Mouse (Mus musculus): ENCODE measurements around the gene Lrit3. TPM values are rescaled to one million over a fixed set of nuclear protein-coding genes. Genes with fewer than 3 reads are reported as not detected.

Gene Lrit3
- polyA plus RNA-seq, 1 experiment, result not detected

- H3K4me3 ChIP-seq (replicated peaks; ENCODE audit: extremely low read depth, low read depth, low read length), result no peak overlapping the region
- WGBS, result 95% methylated on average over 5 of the region's 5 CpGs
- no peaks in the 10 kb centered on the region for H3K4me1 ChIP-seq (ENCODE audit: control insufficient read depth, insufficient read depth, low read length)
- DNase-seq, result no peak
- TF ChIP-seq CTCF (IDR thresholded peaks at IDR 0.05; ENCODE audit: insufficient read depth, low read length), result no peak
- TF ChIP-seq POLR2A (IDR thresholded peaks at IDR 0.05; ENCODE audit: borderline replicate concordance, extremely low read depth, low read depth, low read length), result no peak
Measured at GRCm38 (mm10) chr3:129827691-129828090, 23.9 kb upstream of the Lrit3 start.

DNA sequence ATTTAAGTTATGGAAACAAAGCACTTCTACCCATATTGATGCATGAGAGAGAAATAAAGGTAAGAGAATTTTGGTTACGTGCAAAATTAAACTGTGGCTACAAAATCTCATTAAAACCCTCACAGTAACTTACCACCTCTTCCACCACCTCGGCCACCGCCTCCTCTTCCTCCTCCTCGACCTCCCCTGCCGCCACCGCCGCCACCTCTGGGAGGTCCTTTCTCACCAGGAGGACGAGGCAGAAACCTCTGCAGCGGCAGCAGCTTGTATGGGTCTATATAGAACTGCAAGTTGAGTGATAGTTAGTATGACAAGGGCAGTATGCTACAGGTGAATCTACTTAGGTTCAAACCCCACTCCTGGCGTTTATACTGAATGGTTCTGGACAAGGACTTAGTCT lies 22.9 kb upstream of the Lrit3 start:
- TF ChIP-seq CTCF (IDR thresholded peaks at IDR 0.05; ENCODE audit: insufficient read depth, low read length) (no peak), POLR2A (IDR thresholded peaks at IDR 0.05; ENCODE audit: borderline replicate concordance, extremely low read depth, low read depth, low read length) (no peak)

DNA sequence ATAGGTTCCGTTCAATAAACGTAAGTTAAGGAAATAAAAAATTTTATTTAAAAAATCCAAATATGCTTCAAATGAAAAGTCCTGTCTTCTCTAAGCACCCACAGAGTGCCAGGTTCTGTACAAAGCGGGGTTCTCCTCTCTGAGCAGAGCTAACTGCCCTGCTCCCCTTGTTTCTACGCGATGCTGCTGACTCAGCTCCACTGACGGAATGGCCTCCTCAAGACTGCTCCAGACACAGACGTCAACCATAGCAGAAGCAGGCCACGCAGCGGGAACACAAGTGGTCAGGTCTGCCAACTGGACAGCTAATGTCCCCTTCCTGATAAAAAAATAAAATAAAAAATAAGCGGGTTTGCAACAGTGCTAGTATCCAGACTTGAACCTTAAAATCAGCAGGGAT lies 21.1 kb upstream of the Lrit3 start:
- Histone ChIP-seq H3K4me3 (replicated peaks; ENCODE audit: extremely low read depth, low read depth, low read length) (no peak overlapping the region), H3K4me1 (ENCODE audit: control insufficient read depth, insufficient read depth, low read length) (no peaks in the 10 kb centered on the region)
- no peak for DNase-seq
- 90% methylated on average over 10 of the region's 10 CpGs for WGBS
- no peak for TF ChIP-seq POLR2A (IDR thresholded peaks at IDR 0.05; ENCODE audit: borderline replicate concordance, extremely low read depth, low read depth, low read length)

More for the DNA sequence above, 22.9 kb upstream of the Lrit3 start:
- 85% methylated on average over 10 of the region's 10 CpGs for WGBS
- no peaks in the 10 kb centered on the region for H3K4me1 ChIP-seq (ENCODE audit: control insufficient read depth, insufficient read depth, low read length)
- DNase-seq, result no peak
- H3K4me3 ChIP-seq (replicated peaks; ENCODE audit: extremely low read depth, low read depth, low read length), result no peak overlapping the region

DNA sequence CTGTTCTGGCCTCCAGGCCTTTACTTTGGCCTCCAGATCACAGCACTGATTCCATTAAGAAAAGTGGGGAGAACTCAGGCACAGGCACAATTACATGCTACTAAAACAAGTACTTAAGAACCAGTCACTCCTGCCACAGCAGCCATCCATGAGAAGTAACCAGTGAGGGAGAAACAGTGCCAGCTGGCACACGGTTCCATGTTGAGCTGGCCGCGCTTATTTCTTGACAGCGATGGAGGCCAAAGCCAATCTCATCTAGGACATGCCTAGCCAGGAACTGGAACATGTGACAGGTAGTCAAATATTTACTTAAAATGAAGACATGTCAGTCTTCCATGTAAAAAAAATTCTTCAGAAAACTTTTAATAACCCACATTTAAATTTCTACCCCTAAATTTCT lies 20.3 kb upstream of the Lrit3 start:
- TF ChIP-seq CTCF (IDR thresholded peaks at IDR 0.05; ENCODE audit: insufficient read depth, low read length) (no peak), POLR2A (IDR thresholded peaks at IDR 0.05; ENCODE audit: borderline replicate concordance, extremely low read depth, low read depth, low read length) (no peak)
- no peaks in the 10 kb centered on the region for H3K4me1 ChIP-seq (ENCODE audit: control insufficient read depth, insufficient read depth, low read length)
- 73% methylated on average over 4 of the region's 4 CpGs for whole genome bisulfite sequencing
- DNase-seq, result no peak
- H3K4me3 ChIP-seq (replicated peaks; ENCODE audit: extremely low read depth, low read depth, low read length), result no peak overlapping the region

- H3K4me3 ChIP-seq (replicated peaks; ENCODE audit: extremely low read depth, low read depth, low read length), result no peak overlapping the region
- DNase-seq, result no peak
- TF ChIP-seq POLR2A (IDR thresholded peaks at IDR 0.05; ENCODE audit: borderline replicate concordance, extremely low read depth, low read depth, low read length) (no peak), CTCF (IDR thresholded peaks at IDR 0.05; ENCODE audit: insufficient read depth, low read length) (0 out of 2 replicates have a peak, but pooled peaks have one; percentile 9)
- H3K4me1 ChIP-seq (ENCODE audit: control insufficient read depth, insufficient read depth, low read length), result no peaks in the 10 kb centered on the region
- WGBS, result 52% methylated on average over 5 of the region's 5 CpGs
Measured at GRCm38 (mm10) chr3:129823293-129823692, 19.5 kb upstream of the Lrit3 start.

- DNase-seq, result no peak
- Histone ChIP-seq H3K4me1 (ENCODE audit: control insufficient read depth, insufficient read depth, low read length) (no peaks in the 10 kb centered on the region), H3K4me3 (replicated peaks; ENCODE audit: extremely low read depth, low read depth, low read length) (no peak within 1 kb of the TSS)
- no peak for TF ChIP-seq CTCF (IDR thresholded peaks at IDR 0.05; ENCODE audit: insufficient read depth, low read length)
- 93% methylated on average over 11 of the region's 11 CpGs for WGBS
Measured at GRCm38 (mm10) chr3:129822206-129822775, 18.5 kb upstream of the Lrit3 start, which contains the start of gene Rrh. Rrh (minus strand) TSS chr3:129822587.

GRCm38 (mm10) chr3:129821736-129822135 lies 17.9 kb upstream of the Lrit3 start:
- no peak for DNase-seq
- WGBS, result 75% methylated on average over 8 of the region's 8 CpGs
- H3K4me1 ChIP-seq (ENCODE audit: control insufficient read depth, insufficient read depth, low read length), result no peaks in the 10 kb centered on the region
- TF ChIP-seq POLR2A (IDR thresholded peaks at IDR 0.05; ENCODE audit: borderline replicate concordance, extremely low read depth, low read depth, low read length), result no peak
- TF ChIP-seq CTCF (IDR thresholded peaks at IDR 0.05; ENCODE audit: insufficient read depth, low read length), result no peak
- no peak overlapping the region for H3K4me3 ChIP-seq (replicated peaks; ENCODE audit: extremely low read depth, low read depth, low read length)

GRCm38 (mm10) chr3:129820847-129821246 lies 17.0 kb upstream of the Lrit3 start:
- DNase-seq, result no peak
- Histone ChIP-seq H3K4me3 (replicated peaks; ENCODE audit: extremely low read depth, low read depth, low read length) (no peak overlapping the region), H3K4me1 (ENCODE audit: control insufficient read depth, insufficient read depth, low read length) (no peaks in the 10 kb centered on the region)
- TF ChIP-seq CTCF (IDR thresholded peaks at IDR 0.05; ENCODE audit: insufficient read depth, low read length) (no peak), POLR2A (IDR thresholded peaks at IDR 0.05; ENCODE audit: borderline replicate concordance, extremely low read depth, low read depth, low read length) (no peak)
- 39% methylated on average over 9 of the region's 9 CpGs for WGBS

GRCm38 (mm10) chr3:129799011-129799410 lies 4.8 kb downstream of the Lrit3 start:
- no peak for DNase-seq
- TF ChIP-seq POLR2A (IDR thresholded peaks at IDR 0.05; ENCODE audit: borderline replicate concordance, extremely low read depth, low read depth, low read length) (no peak), CTCF (IDR thresholded peaks at IDR 0.05; ENCODE audit: insufficient read depth, low read length) (no peak)
- Histone ChIP-seq H3K4me1 (ENCODE audit: control insufficient read depth, insufficient read depth, low read length) (no peaks in the 10 kb centered on the region), H3K4me3 (replicated peaks; ENCODE audit: extremely low read depth, low read depth, low read length) (no peak overlapping the region)
- 70% methylated on average over 2 of the region's 2 CpGs for WGBS

DNA sequence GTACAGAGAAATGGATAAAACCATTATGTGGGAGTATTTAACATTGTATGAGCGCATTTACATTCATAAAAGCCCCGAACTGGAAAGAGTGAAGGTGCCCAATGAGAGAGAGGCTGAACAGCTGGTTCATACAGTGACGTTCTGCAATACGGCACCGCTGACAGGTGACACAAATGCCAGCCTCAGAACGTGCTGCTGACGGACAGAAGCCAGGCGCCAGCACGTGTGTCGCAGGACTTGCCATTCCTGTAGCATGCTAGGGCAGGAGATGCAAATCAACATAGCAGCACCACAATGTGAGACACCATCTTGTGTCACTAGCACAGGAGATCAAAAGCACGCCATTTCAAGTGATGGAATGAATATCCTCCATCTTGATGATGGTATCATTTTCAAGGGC lies 5.3 kb downstream of the Lrit3 start:
- WGBS, result 68% methylated on average over 11 of the region's 11 CpGs
- Histone ChIP-seq H3K4me3 (replicated peaks; ENCODE audit: extremely low read depth, low read depth, low read length) (no peak overlapping the region), H3K4me1 (ENCODE audit: control insufficient read depth, insufficient read depth, low read length) (no peaks in the 10 kb centered on the region)
- DNase-seq, result no peak
- TF ChIP-seq CTCF (IDR thresholded peaks at IDR 0.05; ENCODE audit: insufficient read depth, low read length), result no peak
- TF ChIP-seq POLR2A (IDR thresholded peaks at IDR 0.05; ENCODE audit: borderline replicate concordance, extremely low read depth, low read depth, low read length), result no peak
